Mouse (Mus musculus) heart, adult 2 months (tissue): Measurements from ENCODE around the gene Ncapd3.
A peak's percentile ranks its signal among the peaks of the same experiment; 100 is the strongest.

Experiments used
- CTCF ChIP-seq: fragments of 200-600 bp; IDR thresholded peaks from 2 replicates; pipeline ENCODE4 v1.8.1; 2022; ENCODE audit warnings: antibody characterized with exemption, mild to moderate bottlenecking, moderate library complexity
- EP300 ChIP-seq: fragments of 200-500 bp; IDR thresholded peaks from 2 replicates; pipeline ENCODE4 v1.6.1; 2011; ENCODE audit warnings: low read depth, low read length, control low read depth; ENCODE audit not compliant: insufficient read depth

DNA sequence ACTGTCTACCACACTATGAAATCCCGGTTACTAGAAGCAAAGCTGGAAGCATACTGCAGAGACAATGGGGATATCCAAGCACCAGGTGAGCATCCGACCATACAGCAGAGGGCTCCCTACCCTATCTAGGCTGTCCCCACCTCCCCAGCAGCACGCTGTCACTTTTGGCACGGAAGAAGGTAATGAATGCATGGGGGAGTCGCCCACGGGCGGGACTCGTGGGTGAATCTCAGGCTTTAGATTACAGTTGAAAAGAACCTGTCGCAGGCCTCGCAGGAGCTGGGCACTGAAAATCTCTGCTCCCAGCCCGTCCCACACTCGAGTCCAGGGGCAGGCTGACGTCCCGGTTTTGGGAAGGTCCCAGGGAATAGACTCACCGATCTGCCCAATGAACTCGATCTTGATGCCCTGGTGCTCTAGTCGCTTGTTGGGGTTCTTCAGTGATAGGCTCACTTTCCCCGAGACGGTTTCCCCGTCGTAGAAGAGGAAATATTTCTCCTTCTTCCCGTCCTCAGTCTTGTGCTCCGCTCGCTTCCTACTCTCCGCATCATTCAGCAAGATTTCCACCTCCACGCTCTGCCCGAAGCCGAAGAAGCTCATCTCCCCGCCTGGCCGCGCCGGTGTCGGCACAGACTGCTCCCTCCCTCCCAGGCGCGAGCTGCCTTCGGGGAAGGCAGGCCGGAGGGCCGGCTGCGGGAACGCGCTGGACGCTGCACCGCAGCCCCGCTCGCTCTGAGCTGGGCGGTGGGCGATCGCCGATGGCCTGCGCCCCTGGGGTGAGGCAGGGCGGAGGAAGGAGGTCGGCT is 750 bp upstream of the Ncapd3 start:
- TF ChIP-seq EP300 (no peak), CTCF (peak; percentile 48)
